Mouse (Mus musculus) kidney, embryonic 15.5 days (tissue): ENCODE results near the gene Ranbp3. TPM values are rescaled to one million over a fixed set of nuclear protein-coding genes. Genes with fewer than 3 reads are reported as not detected.
A peak's percentile ranks its signal among the peaks of the same experiment; 100 is the strongest.
"Not testable (repeated sequence)": the region's sequence is repeated elsewhere in the genome, so short reads cannot be mapped to it uniquely, and the experiment has no call there.

ENCODE experiments used
- ATAC-seq: fragments of 200-750 bp; cut with Nextera tagmentation; replicated peaks from 2 replicates; pipeline ENCODE4 v1.8.0; 2017; ENCODE audit warnings: moderate TSS enrichment; ENCODE audit not compliant: low FRiP score
- H3K27ac ChIP-seq: fragments of 300-500 bp; sonication (generic); 2 replicates; pipeline ENCODE4 v1.5.1; 2015; ENCODE audit warnings: mild to moderate bottlenecking, inconsistent platforms
- H3K27me3 ChIP-seq: fragments of 300-500 bp; sonication (generic); 2 replicates; pipeline ENCODE4 v1.6.1; 2015; ENCODE audit warnings: inconsistent platforms
- H3K36me3 ChIP-seq: fragments of 300-500 bp; sonication (generic); 2 replicates; pipeline ENCODE4 v1.6.1; 2015; ENCODE audit warnings: inconsistent platforms
- H3K4me1 ChIP-seq: fragments of 300-500 bp; sonication (generic); 2 replicates; pipeline ENCODE4 v1.6.1; 2015; ENCODE audit warnings: inconsistent platforms
- H3K4me2 ChIP-seq: fragments of 300-500 bp; sonication (generic); 2 replicates; pipeline ENCODE4 v1.6.1; 2015; ENCODE audit warnings: moderate library complexity, mild to moderate bottlenecking, inconsistent platforms
- H3K4me3 ChIP-seq: fragments of 300-500 bp; sonication (generic); replicated peaks from 2 replicates; pipeline ENCODE4 v1.5.1; 2015; ENCODE audit warnings: mild to moderate bottlenecking, inconsistent platforms
- H3K9ac ChIP-seq: fragments of 300-500 bp; sonication (generic); 2 replicates; pipeline ENCODE4 v1.6.1; 2015; ENCODE audit warnings: mild to moderate bottlenecking, inconsistent platforms
- H3K9me3 ChIP-seq: fragments of 300-500 bp; sonication (generic); replicated peaks from 2 replicates; pipeline ENCODE4 v1.6.1; 2016; ENCODE audit warnings: inconsistent platforms
- WGBS: fragments of 180-500 bp; shearing (Covaris S2); methylation state at CpG from one replicate; pipeline ENCODE4 v1.1.7; 2015; ENCODE audit warnings: mixed read lengths; 5-methylcytosine and 5-hydroxymethylcytosine counted together
- polyA plus RNA-seq: library from polyadenylated mRNA; unstranded; fragments of >200 nt; fragmentation: Nextera tagmentation; extraction: Ambion mirVana; gene quantifications from 2 replicates; pipeline ENCODE4 v1.2.1, GENCODE M21; 2015

Gene Ranbp3
- polyA plus RNA-seq = 87.9 and 99.2 TPM in 2 replicates

DNA sequence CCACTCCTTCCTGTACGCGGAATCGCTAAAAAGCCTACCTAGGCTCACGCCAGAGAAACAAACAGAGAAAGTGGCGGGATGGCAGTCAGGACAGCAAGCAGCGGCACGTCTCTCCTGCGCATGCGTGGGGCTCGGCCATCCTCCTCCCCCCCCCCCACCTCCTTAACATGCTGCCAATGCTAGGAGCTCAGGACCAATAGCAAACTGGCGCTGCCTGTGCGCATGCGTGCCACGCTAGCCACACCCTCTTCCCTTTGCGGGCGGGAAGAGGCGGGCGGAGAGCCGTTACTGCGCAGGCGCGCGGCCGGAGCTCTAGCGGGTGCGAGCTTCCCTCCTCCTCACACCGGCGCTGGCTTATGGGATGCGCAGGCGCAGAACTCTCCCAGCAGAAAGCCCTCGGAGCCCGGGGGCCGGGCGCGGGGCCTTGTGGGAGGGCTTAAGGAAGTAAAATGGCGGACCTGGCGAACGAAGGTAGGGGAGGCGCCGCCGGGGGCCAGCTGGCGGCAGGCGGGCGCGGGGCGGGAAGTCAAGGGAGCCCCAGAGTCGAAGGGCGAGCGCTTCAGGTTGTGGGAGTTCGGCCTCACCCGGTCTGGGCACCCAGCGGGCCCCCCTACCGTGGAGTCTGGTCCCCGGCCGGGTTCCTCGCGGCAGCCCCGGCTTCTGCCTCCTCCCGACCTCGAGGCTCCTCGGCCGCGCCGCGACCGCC, at the start of gene Ranbp3:
Ranbp3 (plus strand) TSS at position 354 of the 706 bp plus-strand sequence.
- WGBS = under 1% methylated on average over 64 of the region's 66 CpGs
- peaks cover 39% of the 10 kb centered on the region for H3K4me1 ChIP-seq
- peak within 1 kb of the TSS; percentile 70 for H3K4me2 ChIP-seq
- H3K27ac ChIP-seq = peak within 1 kb of the TSS; percentile 92
- no peaks in the 10 kb centered on the region for H3K27me3 ChIP-seq
- peak within 1 kb of the TSS; percentile 97 for H3K9ac ChIP-seq
- peak within 1 kb of the TSS; percentile 96 for H3K4me3 ChIP-seq
- H3K9me3 ChIP-seq = no peaks in the 10 kb centered on the region
- H3K36me3 ChIP-seq = peaks cover 30% of the 10 kb centered on the region
- ATAC-seq = peak; percentile 93

DNA sequence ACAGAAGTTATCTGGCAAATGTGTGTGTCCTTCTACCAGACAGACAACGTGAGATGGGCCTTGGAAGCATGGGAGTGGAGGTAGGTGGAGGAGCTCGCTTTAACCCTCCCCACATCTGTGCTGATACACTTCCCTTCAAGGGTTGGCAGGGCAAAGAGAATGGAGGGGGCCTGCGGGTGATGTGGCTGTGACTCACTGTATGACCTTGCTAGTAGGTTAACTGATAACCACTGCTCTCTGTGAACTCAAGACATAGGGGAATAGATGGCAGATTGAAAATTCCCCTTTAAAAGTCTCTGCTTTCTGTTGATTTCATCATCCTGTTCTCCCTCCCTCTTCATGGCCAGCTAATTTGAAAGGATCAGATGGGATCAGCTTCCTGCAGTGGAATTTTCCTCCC, 47.6 kb upstream of the Ranbp3 start:
- no peak for ATAC-seq
- Histone ChIP-seq H3K27ac (no peak overlapping the region), H3K36me3 (peaks cover 42% of the 10 kb centered on the region), H3K4me1 (peaks cover 29% of the 10 kb centered on the region), H3K4me2 (peak overlapping the region; percentile 95), H3K27me3 (no peaks in the 10 kb centered on the region), H3K9me3 (no peaks in the 10 kb centered on the region), H3K9ac (peak overlapping the region; percentile 97; the same call in 1 of the 2 replicates), H3K4me3 (peak overlapping the region; percentile 97)
- WGBS = 79% methylated on average over 3 of the region's 3 CpGs

DNA sequence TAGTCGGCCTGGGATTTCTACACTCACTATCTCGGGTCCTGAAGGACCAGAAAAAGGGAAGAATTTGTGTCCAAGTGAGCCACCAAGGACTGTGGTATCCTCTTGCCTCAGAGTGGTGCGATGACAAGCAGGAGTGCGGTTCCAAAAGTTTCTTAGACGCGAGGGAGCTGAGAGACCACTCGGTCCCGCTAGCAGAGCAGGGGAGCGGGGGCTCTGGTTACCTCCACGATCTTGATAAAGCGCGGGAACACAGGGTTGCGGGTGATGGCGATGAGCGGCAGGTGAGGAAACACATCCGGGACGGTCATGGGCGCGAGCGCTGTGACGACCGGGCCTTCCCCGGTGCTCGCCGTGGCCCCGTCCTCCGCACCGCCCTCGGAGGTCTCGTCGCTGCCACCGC, 46.8 kb upstream of the Ranbp3 start:
- Histone ChIP-seq H3K9ac (peak overlapping the region; percentile 97), H3K4me1 (peaks cover 29% of the 10 kb centered on the region), H3K27ac (peak overlapping the region; percentile 75), H3K9me3 (no peaks in the 10 kb centered on the region), H3K4me3 (peak overlapping the region; percentile 97), H3K27me3 (no peaks in the 10 kb centered on the region), H3K4me2 (peak overlapping the region; percentile 95), H3K36me3 (peaks cover 35% of the 10 kb centered on the region)
- ATAC-seq = no peak; the same call in 1 of the 2 replicates
- under 1% methylated on average over 28 of the region's 32 CpGs for WGBS

DNA sequence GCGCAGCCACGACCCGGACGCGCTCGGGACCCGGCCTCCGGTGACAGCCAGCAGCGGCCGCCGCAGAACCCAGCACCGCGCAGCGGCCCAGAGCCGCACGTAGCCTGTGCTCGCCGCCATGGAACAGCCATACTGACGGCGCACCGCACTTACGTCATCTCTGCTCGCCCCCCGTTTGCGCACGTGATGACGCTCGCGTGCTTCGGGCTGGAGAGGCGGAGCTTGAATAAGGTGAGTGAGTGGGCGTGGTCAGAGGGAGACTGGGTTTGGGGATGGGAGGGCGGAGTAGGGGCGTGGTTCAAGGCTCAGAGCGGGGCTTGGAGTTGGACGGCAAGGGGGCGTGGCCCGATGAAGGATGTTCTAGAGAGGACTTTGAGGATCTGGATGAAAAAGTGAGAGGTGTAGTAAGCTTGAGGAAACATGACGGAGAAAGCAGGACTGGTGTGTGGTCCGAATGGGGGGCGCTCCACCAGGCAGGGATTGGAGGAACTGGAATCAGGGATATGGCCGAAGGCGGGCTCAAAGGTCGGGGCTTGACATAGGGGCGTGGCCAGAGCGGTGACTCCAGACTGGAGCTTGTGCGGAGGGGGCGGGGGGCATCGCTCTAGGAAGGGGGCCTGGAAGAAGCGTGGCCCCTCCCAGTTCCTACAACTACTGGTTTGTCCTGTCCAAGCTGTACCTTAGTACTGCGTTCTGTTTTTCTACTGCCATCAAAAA, 46.2 kb upstream of the Ranbp3 start, which contains the start of gene Lonp1:
Lonp1 (minus strand) TSS at position 134 of the 717 bp plus-strand sequence.
- peaks cover 29% of the 10 kb centered on the region for H3K4me1 ChIP-seq
- ATAC-seq = peak; percentile 92
- under 1% methylated on average over 51 of the region's 51 CpGs for WGBS

DNA sequence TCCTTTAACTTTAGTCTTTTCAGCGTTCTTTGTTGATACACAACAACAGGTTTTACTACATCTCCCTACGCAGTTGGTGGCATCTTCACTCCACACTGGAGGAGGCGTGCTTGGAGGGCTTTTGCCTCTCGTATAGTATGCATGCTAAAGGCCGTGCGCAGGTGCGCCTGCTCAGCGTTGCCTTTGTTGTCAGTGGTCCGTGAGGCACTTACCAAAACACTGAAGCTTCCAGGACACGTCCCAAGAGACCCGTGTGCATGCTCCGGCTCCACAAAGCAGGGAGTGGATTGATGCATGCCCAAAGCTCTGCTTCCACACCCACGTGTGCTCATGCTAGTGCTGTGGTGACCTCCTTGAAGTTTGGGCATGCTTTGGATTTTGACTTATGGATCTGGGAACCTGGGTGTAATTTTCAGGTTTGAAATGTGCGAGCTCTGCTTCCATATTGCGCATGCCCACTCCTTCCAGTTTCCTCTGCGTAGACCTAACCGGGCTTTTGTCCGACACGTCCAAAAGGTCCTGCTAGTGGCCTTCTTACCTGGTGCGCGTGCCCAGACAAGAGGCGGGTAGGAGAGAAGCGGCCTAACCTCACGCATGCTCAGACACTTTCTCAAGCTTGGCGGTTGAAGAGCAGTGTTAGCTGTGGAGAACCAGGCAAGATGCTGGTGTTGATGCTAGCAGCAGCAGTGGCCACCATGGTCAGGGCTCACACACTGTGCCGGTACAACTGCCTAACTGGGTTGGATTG, 45.4 kb upstream of the Ranbp3 start, which contains the start of gene Catsperd:
Catsperd (plus strand) TSS at position 614 of the 748 bp plus-strand sequence.
- WGBS = 9% methylated on average over 26 of the region's 26 CpGs
- Histone ChIP-seq H3K4me3 (peak within 1 kb of the TSS; percentile 97), H3K4me2 (peak within 1 kb of the TSS; percentile 95), H3K27ac (peak within 1 kb of the TSS; percentile 93), H3K4me1 (peaks cover 29% of the 10 kb centered on the region), H3K36me3 (peaks cover 21% of the 10 kb centered on the region), H3K27me3 (no peaks in the 10 kb centered on the region), H3K9ac (peak within 1 kb of the TSS; percentile 53), H3K9me3 (no peaks in the 10 kb centered on the region)
- ATAC-seq = peak; percentile 58

More for the DNA sequence above, 46.2 kb upstream of the Ranbp3 start, which contains the start of gene Lonp1:
- peak within 1 kb of the TSS; percentile 93 for H3K27ac ChIP-seq
- H3K9ac ChIP-seq = peak within 1 kb of the TSS; percentile 97
- H3K36me3 ChIP-seq = peaks cover 29% of the 10 kb centered on the region
- H3K27me3 ChIP-seq = no peaks in the 10 kb centered on the region
- H3K4me2 ChIP-seq = peak within 1 kb of the TSS; percentile 95
- H3K4me3 ChIP-seq = peak within 1 kb of the TSS; percentile 97
- no peaks in the 10 kb centered on the region for H3K9me3 ChIP-seq

DNA sequence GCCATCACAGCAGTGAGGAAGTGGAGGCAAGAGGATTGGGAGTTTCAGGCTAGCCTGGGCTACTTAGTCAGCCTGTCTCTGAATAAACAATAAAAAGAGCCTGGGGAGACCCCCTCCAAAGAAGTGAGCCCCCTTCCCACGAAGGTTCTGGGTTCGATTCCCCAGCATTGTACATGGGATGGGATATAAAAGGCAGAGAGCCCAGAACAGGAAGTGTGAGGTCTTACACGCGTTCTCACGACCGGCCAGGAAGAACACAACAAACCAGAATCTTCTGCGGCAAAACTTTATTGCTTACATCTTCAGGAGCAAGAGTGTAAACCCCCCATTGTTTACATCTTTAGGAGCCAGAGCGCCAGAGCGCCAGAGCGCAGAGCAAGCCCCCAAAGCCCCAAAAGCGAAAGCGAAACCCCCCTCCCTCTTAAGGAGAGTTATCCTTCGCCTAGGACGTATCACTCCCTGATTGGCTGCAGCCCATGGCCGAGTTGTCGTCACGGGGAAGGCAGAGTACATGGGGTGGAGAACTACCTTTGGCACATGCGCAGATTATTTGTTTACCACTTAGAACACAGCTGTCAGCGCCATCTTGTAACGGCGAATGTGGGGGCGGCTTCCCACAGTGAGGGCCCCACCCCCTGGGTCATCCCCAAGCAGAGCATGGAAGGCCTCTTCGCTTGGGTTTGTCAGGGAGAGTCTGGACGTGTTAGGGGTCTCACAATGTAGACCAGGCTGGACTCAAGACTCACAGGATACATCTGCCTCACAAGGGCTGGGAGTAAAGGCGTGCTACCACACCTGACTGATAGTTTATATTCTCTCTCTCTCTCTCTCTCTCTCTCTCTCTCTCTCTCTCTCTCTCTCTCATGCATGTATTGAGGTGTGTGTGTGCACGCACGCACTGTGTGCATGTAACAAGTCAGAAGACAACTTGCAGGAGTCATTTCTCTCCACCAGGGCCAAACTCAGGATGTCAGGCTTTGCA, 43.0 kb upstream of the Ranbp3 start:
- WGBS = 88% methylated on average over 27 of the region's 27 CpGs
- H3K9me3 ChIP-seq, H3K27me3 ChIP-seq, ATAC-seq, H3K36me3 ChIP-seq, H3K4me3 ChIP-seq, H3K4me2 ChIP-seq, H3K9ac ChIP-seq, H3K27ac ChIP-seq: not testable (repeated sequence)
- peaks cover 23% of the 10 kb centered on the region for H3K4me1 ChIP-seq

DNA sequence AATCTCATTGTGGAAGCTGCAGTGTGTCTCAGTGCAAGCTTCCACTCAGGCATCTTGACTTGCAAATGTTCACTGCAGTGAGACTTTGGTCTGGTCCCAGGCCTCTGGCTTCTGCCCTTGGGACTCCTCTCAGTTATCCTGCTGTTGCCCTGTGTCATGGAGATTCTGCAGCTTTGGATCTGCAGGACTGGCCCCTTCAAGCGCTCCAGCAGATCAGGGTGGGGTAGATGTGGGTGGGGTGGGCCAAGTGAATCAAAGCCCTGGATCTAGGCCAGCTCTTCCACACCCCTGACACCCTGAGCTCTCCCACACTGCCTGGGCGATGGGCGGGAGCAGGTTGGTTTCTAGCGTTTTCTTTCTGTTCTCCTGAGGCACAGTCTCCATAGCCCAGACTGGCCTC, 41.3 kb upstream of the Ranbp3 start:
- no peaks in the 10 kb centered on the region for H3K36me3 ChIP-seq
- no peaks in the 10 kb centered on the region for H3K27me3 ChIP-seq
- H3K4me3 ChIP-seq = no peak overlapping the region
- H3K9ac ChIP-seq = no peak overlapping the region
- ATAC-seq = no peak
- no peak overlapping the region for H3K27ac ChIP-seq
- 52% methylated on average over 4 of the region's 4 CpGs for WGBS
- peaks cover 11% of the 10 kb centered on the region for H3K4me1 ChIP-seq
- H3K4me2 ChIP-seq = no peak overlapping the region
- H3K9me3 ChIP-seq = no peaks in the 10 kb centered on the region

DNA sequence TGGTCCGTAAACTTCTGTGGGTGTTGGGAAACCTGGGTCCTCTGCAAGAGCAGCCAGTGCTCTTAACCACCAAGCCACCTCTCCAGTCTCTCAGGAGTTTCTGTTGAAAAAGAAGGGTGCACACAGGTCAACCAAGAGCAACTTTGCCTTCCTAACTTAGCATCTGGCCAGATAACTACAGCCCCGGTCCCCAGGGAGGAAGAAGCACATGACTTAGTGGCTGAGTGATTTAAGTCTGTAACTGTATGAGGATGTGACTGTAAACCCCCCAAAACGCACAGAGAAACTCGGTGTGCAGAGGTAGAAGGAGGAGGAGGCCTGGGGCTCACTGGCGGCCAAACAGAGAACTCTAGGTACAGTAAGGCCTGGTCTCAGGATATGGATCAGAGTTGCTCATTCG, 39.1 kb upstream of the Ranbp3 start:
- no peak overlapping the region for H3K4me2 ChIP-seq
- H3K9me3 ChIP-seq = no peaks in the 10 kb centered on the region
- no peak overlapping the region for H3K27ac ChIP-seq
- no peak overlapping the region for H3K4me3 ChIP-seq
- 83% methylated on average over 6 of the region's 6 CpGs for whole genome bisulfite sequencing
- H3K36me3 ChIP-seq = no peaks in the 10 kb centered on the region
- no peaks in the 10 kb centered on the region for H3K27me3 ChIP-seq
- ATAC-seq = no peak
- H3K4me1 ChIP-seq = no peaks in the 10 kb centered on the region
- no peak overlapping the region for H3K9ac ChIP-seq

DNA sequence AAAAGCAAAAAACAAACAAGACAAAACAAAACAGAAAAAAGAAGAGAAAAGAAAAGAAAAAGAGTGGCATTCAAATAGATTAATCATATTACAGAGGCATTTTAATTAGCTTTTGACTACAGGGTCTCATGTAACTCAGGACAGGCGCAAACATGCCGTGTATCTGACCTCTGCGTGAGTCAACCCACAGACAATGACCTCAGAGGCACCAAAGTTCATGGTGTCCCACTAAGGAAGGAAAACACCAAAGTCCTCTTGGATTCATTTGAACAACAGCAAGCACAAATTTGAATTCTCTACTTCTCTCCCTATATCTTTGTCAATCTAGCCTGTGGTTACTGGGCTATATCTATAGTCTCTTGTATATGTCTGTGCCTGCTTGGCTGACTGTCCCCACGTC, 29.9 kb upstream of the Ranbp3 start:
- ATAC-seq = no peak

DNA sequence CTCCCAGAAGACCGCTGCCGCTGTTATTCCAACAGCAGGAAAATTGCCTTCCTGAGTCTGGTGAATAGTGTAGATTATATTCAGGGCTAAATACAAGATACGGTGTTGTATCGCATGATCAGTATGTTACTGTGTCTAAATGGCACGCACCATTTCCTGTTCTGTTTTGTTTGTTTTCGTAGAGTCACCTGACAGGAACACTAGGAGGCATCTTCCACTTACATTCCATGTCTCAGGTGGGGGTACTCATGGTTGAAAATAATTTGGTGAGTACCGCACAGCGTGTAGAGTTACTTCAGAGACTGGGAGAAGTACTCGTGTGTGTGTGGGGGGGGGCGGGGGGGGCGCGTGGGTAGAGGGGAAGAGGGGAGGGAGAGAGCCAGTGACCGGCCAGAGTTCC, 25.5 kb upstream of the Ranbp3 start:
- Histone ChIP-seq H3K4me1 (peaks cover 10% of the 10 kb centered on the region; the same call in 1 of the 2 replicates), H3K4me2 (peak overlapping the region; percentile 16; the same call in 1 of the 2 replicates), H3K9ac (no peak overlapping the region), H3K27me3 (no peaks in the 10 kb centered on the region), H3K27ac (no peak overlapping the region), H3K4me3 (no peak overlapping the region), H3K9me3 (no peaks in the 10 kb centered on the region), H3K36me3 (no peaks in the 10 kb centered on the region)
- WGBS = 56% methylated on average over 10 of the region's 13 CpGs
- ATAC-seq = no peak

More for the DNA sequence above, 29.9 kb upstream of the Ranbp3 start:
- H3K4me1 ChIP-seq = no peaks in the 10 kb centered on the region
- no peaks in the 10 kb centered on the region for H3K36me3 ChIP-seq
- H3K27me3 ChIP-seq = no peaks in the 10 kb centered on the region
- H3K9ac ChIP-seq = no peak overlapping the region
- no peak overlapping the region for H3K4me2 ChIP-seq
- WGBS = 79% methylated on average over 4 of the region's 4 CpGs
- H3K9me3 ChIP-seq = no peaks in the 10 kb centered on the region
- H3K27ac ChIP-seq = no peak overlapping the region
- no peak overlapping the region for H3K4me3 ChIP-seq

DNA sequence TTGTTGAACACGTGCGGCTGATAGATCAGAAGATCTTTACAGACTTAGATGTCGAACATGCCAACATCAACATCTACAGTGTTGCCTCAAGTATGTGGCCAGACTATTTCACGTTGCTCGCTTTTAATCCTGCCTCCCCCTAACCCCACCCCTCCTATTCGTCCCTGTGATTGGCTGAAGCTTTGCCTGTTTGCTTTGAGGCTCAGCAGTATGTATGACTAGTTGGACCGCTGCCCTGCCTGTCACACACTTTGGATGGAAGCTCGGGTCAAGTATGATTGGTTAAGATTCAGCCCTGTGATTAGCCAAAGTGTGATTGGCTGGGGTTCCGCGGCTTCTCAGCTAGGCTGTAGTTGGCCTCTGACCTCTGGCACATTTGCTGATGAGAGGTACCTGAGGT, 21.3 kb upstream of the Ranbp3 start:
- Histone ChIP-seq H3K4me3 (no peak overlapping the region), H3K9ac (no peak overlapping the region), H3K4me2 (peak overlapping the region; percentile 42), H3K4me1 (peaks cover 10% of the 10 kb centered on the region; the same call in 1 of the 2 replicates), H3K9me3 (no peaks in the 10 kb centered on the region), H3K36me3 (no peaks in the 10 kb centered on the region), H3K27ac (no peak overlapping the region), H3K27me3 (no peaks in the 10 kb centered on the region)
- ATAC-seq = peak; percentile 43; the same call in 1 of the 2 replicates
- WGBS = 24% methylated on average over 10 of the region's 10 CpGs
